Mouse (Mus musculus) right cerebral cortex, postnatal 36 days (tissue): ENCODE results near the gene Ccdc162.

Source experiments
- DNase-seq, 2 experiments: peaks; one replicate each; pipeline ENCODE4 v3.0.0; 2022; ENCODE audit warnings: low spot score in 2 of 2, mixed read lengths in 1 of 2

Ccdc162 gene

GRCm38 (mm10) chr10:41538986-41539385 lies 177.4 kb downstream of the Ccdc162 start:
- DNase-seq = no peak

DNA sequence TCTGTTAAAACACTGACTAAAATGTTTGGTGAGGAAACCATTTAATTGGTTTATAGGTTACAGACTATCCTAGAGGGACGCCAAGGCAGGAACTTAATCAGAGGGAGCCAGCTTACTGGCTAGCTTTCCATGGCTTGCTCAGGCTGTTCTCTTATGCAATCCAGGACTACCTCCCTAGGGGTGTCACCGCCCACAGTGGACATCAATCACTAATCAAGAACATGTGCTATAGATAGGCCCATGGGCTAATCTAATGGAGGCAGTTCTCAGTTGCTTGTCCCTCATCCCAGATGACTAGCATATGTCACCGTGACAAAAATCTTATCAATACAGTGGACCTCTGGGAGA lies 178.5 kb downstream of the Ccdc162 start:
- DNase-seq = no peak

GRCm38 (mm10) chr10:41537226-41537982 lies 179.0 kb downstream of the Ccdc162 start:
- DNase-seq = no peak

DNA sequence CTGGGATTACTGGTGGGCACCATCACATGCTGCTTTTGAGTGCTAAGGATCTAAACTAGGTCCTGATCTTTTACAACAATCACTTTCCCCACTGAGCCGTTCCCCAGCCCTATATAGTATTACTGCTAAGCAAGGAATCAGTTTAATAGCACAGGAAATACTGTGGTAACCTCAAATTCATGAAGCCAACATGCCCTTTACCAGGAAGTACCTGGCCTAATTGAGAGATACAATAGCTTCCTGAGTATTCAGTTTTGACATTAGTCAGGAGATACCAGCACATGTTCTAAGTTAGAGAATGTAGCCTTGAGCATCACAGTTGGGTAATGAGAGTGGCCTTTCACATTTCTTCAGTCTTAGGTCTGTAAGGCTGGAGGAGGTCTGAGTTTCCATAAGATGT lies 179.7 kb downstream of the Ccdc162 start:
- no peak for DNase-seq

DNA sequence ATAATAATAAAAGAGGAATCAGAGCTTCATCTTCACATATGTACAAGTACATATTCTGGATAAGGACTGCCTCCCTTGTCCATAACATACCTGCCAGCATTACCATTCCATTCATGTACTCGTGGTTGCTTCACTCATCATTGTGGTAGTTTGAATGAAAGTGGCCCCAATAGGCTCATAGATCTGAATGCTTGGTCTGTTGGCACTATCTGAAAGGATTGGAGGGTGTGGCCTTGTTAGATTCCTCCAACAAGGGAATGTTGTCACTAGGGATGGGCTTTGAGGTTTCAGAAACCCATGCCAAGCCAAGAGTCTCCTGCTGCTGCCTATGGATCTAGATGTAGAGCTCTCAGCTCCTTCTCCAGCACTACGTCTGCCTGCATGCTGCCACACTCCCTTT lies 180.4 kb downstream of the Ccdc162 start:
- no peak for DNase-seq

DNA sequence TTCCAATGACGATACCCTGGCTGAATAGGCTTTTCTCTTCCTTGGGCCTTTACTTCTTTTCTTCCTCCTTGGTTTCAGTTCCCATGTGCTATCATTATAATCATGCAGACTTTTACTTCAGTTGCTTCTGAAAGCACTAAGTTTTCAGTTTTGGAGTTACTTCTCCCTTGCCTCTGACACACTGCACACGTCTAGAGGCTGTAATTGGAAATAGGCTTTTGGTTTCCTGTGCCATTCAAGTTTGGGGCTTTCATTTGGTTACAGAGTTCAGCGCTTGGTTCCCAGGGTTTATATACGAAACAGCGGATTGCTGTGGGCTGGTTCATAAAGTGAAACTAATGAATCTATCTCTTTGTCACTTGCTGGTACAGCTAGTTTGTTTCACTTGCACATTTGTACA lies 186.5 kb downstream of the Ccdc162 start:
- no peak for DNase-seq

DNA sequence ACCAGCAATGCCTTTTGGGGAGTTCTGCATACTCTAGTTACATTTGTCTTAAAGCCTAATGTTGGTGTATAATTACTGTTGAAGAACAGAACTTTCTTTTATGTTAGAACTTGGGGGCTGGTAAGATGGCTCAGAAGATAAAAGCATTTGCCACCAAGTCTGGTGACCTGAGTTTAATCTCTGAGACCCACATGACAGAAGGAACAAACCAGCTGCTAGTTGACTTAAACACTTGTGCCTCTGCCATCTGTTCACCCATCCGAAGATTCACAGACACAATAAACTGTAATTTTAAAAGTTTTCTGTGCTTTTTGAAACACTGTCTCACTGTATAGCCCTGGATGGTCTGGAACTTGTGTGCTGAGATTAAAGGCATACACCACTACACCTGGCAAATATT lies 190.7 kb downstream of the Ccdc162 start:
- DNase-seq = no peak

DNA sequence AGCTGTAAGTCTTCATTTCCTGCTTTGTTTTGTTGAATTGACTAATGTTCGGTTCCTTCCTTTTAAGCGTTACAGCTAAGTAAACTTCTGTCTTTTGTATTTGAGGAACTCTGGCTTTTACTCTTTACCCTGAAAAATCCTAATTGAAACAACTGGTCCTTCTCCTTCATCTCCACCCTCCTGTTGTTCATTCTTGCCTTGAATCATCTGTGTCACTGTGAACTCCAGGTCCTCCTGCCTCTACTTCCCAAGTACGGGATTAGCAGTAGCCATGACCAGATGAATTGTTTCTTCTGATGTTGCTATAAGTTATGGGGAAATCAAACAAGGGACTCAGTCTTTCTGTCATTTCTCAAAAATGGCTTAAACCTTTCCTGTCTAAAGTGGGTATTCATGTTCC lies 193.0 kb downstream of the Ccdc162 start:
- no peak for DNase-seq

GRCm38 (mm10) chr10:41520410-41520673 lies 196.1 kb downstream of the Ccdc162 start:
- DNase-seq = no peak

- DNase-seq = peak; percentile 10 to 27
These were observed 196.6 kb downstream of the Ccdc162 start for GRCm38 (mm10) chr10:41519640-41520409.

GRCm38 (mm10) chr10:41518981-41519618 lies 197.3 kb downstream of the Ccdc162 start, which contains the start of gene Cd164:
Cd164 (plus strand) TSS chr10:41519414.
- DNase-seq = peak; percentile 84 to 86

DNA sequence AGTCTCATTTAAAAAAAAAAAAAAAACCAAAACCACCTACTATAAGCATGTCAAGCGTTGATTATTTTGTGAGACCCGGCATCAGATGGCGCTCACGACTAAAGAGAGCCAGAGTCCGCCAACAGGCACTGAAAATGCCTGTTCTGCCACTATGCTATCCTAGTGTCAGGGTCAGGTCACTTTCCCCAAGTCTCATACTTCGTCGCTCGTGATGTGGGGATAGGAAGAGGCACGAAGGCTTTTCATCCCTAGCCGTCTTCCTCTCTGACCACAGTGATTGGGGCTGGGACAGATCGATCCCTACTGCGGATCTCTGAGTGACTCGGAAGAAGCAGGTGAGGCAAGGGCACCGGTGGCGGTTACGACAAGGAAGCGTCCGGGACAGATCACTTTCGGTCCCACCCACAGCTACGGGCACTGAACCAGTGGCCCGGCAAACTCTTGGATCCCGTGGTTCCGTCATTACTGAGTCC lies 197.9 kb downstream of the Ccdc162 start:
- peak; percentile 23 to 56 for DNase-seq

GRCm38 (mm10) chr10:41514921-41515320 lies 201.5 kb downstream of the Ccdc162 start:
- DNase-seq = no peak

DNA sequence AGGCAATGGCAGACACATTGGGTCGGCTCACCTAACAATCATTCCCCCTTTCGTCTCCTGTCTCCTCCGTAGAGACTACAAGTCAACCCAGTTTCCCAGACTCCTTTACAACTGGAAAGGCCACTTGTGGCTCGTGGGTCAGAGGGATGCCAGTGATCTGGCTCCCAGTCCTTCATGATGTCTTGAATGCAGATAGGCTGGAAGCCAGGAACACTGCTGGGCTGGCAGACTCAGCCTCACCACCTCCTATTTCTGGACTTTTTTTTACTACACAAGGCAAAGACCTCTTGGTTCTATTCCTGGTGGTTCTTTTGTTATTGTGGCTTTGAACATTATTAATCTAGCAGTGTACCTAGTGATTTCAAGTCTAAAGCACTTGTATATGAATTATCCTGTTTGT lies 202.1 kb downstream of the Ccdc162 start:
- no peak for DNase-seq

- DNase-seq = no peak
These were observed 207.3 kb downstream of the Ccdc162 start for GRCm38 (mm10) chr10:41509160-41509559.

DNA sequence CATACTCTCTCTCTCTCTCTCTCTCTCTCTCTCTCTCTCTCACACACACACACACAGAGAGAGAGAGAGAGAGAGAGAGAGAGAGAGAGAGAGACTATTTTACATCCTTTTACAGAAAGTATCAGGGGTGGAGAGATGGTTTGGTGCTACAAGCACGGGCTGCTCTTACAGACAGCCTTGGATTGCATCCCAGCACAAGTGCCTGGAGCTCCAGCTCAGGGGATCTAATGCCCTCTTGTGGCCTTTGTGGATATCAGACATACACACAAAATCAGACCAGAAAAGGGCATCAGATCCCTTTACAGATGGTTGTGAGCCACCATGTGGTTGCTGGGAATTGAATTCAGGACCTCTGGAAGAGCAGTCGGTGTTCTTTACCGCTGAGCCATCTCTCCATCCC lies 211.0 kb downstream of the Ccdc162 start:
- DNase-seq = peak in 1 of 2 experiments; percentile 53

GRCm38 (mm10) chr10:41504996-41505395 lies 211.4 kb downstream of the Ccdc162 start:
- no peak for DNase-seq

DNA sequence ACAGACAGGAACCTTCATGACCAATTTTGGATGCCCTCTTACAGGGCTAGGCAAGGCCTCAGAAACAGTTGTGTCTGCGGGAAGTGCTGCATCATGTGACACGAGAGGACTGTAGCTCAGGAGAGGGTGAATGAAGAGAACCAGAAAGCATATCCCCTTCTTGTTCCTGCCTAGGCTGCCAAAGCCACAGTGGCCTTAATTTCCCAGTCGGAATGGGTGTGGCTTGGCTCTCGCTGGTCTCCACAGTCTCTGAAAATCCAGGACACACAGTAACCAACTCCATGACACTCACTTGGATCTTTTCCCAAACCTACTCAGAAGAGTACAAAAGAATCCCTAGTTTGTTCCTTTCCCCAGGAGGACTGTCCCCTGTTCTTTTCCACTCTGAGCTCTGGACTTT lies 215.5 kb downstream of the Ccdc162 start:
- DNase-seq = no peak

GRCm38 (mm10) chr10:41491111-41491510 lies 225.3 kb downstream of the Ccdc162 start:
- DNase-seq = no peak

DNA sequence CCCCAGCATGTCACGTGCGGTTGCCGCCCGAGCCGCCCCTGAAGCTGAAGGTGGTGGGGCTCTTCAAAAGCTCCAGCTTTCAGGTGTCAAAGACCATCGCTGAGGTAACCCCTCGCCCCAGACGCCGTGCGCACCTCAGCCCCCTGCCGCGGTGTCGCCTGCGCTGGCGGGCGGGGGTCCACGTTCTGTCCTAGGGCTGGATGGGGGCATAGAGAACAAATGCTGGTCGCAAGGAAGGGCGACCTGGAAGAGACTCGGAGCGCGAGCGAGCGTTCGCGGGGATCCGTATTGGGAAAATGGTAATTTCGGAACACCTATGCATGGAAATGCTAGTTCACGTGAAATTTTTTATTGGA lies 225.9 kb downstream of the Ccdc162 start:
- DNase-seq = no peak

DNA sequence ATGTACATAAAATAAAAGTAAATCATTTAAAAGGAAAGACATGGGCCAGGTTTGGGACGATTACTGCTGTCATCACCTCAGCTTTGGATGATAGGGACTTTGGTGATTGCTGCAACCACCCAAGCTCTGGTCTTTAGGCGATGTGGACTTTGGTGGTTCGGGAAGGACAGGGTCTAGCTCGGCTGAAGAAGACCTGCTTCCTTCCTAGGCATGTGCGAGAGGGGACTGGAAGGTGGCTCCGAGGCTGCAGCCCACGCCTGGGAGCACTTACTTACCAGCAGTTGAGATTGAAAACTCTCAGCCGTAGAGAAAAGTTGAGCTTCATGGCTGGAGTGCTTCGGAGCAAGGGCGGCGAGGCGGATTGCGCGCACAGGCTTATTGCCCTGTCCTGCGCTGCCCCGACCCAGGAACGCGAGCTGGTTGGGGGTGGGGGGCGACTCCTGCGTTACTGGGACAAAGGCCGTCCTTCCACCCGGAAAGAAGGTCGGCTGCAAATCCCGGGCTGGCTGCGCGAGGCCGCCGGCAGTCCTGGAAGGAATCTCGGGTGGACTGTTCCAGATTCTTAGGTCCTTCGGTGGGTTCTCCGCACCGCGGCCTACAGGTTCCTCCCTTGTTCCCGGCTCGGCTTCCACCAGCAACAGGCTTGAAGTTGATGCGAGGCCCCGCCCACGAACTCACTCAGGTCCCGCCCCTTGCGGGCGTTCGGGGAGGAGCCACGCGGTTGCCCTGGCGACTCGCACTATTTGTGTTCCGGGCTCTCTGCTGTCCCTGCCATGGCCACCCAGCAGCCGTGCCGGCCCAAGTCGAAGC lies 226.5 kb downstream of the Ccdc162 start, which contains the start of the genes Smpd2 and Ppil6:
Smpd2 (minus strand) TSS at position 662 of the 810 bp plus-strand sequence.
Ppil6 (plus strand) TSS at position 732 of the 810 bp plus-strand sequence.
- peak; percentile 92 for DNase-seq

DNA sequence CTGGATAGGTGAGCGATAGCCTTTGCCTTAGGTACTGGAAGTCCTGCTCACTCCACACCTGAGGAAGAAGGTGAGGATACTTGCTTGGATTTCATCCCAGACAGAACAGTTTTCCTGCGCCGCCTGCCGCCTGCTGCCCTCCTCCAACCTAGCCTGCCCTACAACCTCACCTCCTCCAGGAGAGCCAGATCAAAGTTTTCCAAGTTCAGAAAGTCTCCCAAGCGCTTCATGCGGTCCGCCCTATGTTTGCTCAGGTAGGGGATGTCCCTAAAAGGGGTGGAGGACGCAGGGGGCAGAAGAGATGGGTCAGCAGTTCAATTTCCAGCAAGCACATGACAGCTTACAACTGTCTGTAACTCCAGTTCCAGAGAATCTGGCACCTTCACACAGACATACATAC lies 227.1 kb downstream of the Ccdc162 start:
- DNase-seq = no peak
